Mouse (Mus musculus) layer of hippocampus, postnatal 14 days (tissue): ENCODE data around the gene Dnal1. TPM values are rescaled to one million over a fixed set of nuclear protein-coding genes. Genes with fewer than 3 reads are reported as not detected.

Source experiments
- DNase-seq, 2 experiments: peaks; one replicate each; pipeline ENCODE4 v3.0.0; 2021 to 2022; ENCODE audit warnings: low spot score in 2 of 2, mixed read lengths in 1 of 2
- total RNA-seq, 2 experiments: library from RNA; stranded (reverse); gene quantifications; 2 replicates each; pipeline ENCODE4 v1.2.3; 2021

The Dnal1 gene
- total RNA-seq, 2 experiments from 2014 or later = 94.3 to 102 TPM

DNA sequence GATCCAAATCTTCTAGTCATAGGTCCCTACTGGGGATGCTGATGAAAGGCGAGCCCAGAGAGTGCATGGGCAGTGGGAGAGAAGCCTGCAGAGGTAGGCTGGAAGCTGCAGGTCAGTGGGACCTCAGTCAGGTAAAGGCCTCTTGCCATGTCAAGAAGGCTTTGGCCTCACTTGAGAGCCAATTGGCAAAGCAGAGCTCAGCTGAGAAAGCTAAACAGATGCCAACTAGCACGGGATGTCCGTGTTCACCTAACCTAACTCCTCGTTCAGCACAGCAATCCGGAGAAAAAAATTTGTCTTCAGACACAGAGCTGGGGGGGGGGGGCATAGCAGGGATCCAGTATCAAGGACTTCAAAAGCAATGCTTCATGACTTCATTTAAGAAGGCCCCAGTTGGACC is 70.8 kb downstream of the Dnal1 start:
- DNase-seq = no peak

GRCm38 (mm10) chr12:84185547-84185946 is 71.4 kb downstream of the Dnal1 start:
- DNase-seq = no peak

DNA sequence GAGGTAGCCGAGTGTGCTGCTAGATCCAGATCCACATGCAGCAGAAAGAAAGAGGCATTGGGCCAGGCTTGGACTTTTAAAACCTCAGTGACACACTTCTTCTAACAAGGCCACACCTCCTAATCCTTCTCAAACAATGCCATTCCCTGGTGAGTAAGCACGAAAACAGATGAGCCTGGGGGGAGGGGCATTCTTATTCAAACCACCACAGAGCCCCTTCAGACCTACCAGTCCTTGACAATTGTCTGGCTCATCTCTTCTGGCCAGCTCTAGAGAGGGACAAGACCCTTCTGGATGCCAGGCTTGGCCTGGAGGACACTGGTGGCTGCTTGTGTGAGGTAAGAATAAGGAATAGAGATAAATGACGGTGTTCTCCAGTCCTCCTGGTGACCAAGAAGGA is 72.4 kb downstream of the Dnal1 start:
- no peak for DNase-seq

GRCm38 (mm10) chr12:84186950-84187349 is 72.8 kb downstream of the Dnal1 start:
- DNase-seq = peak in 1 of 2 experiments; percentile 59

- DNase-seq = peak; percentile 43 to 46
These were observed 73.8 kb downstream of the Dnal1 start for GRCm38 (mm10) chr12:84187752-84188601.

DNA sequence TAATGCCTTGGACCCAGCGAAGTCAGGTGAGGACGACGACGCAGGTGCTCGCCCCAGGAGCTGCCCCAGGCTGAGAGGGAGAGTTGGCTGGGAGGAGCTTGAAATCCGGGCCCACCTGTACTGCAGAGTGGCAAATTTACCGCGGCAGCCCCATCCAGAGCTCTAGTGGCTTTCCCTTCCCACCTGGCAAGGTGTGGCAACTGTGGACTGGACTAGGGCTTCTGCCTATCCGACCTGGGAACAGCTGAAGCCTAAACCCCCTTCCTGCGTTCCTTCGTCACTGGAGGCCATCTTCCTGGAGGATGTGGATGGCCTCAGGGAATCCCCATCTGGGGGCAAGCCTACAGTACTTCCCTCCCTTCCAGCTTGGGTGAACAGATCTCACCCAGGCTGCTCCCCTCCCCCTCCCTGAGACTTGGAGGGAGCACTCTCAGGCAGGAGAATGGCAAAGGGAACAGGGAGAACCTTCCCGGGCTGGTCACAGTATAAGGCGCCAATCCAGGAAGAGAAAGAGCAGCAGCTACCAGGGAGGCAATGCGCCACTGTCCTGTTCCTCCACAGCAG is 74.8 kb downstream of the Dnal1 start:
- no peak for DNase-seq

GRCm38 (mm10) chr12:84190151-84190820 is 76.1 kb downstream of the Dnal1 start:
- DNase-seq = no peak

- no peak for DNase-seq
These were observed 77.0 kb downstream of the Dnal1 start for GRCm38 (mm10) chr12:84191190-84191589.

- no peak for DNase-seq
These were observed 77.6 kb downstream of the Dnal1 start for GRCm38 (mm10) chr12:84191770-84192169.

DNA sequence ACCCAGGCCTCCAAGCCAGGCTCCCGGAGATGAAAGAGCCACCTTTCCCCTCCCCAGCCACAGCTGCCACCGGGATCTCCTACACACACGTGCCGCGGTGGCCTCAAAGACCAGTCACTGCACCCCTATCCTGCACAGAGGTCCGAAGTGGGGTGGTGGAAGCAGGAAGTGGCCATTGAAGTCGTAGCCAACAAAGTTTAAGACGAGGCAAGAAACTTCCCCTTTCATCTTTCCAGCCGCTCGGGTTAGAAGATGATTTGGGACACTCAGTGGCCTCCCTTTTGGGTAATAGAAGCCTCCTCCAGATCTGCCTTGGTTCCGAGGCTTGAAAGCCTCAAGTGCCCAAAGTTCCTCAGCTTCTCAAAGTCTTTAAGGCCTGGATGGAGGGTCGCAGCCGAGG is 78.1 kb downstream of the Dnal1 start:
- no peak for DNase-seq

- DNase-seq = peak in 1 of 2 experiments; percentile 65
These were observed 78.8 kb downstream of the Dnal1 start for GRCm38 (mm10) chr12:84192741-84193641.

DNA sequence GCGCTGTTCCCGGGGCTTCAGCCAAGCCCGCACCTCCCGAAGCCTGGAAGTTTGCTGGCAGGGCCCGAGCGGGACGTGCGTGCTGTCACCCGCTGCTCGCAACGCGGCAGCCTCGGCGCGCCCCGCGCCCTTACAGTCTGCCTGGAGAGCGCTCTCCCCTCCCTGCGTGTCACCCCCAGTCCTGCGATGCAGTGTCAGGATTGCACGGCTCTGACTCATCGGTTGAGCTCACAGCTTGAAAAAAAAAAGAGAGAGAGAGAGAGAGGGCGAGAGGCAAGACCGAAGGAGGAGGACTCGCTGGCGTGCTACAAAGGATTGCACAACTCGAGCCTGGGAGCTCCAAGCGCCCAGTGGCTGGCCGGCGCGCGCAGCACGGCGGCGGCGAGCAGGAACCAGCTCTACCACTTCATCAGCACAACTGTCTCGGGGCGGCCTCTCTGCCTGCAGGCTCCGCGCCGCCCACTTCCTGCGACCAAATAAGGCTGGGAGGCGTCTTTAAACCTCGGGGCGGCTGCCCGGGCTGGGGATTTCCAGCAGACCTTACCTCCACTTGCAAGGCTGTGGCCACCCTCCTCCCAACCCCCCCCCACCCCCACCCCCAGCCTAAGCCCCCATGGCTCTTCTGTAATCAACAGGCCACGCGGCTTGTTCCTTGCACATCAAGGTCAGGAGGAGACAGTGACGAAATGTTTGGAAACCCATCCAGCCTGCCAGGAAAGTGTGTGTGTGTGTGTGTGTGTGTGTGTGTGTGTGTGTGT is 79.7 kb downstream of the Dnal1 start:
- DNase-seq = peak; percentile 86 to 92

DNA sequence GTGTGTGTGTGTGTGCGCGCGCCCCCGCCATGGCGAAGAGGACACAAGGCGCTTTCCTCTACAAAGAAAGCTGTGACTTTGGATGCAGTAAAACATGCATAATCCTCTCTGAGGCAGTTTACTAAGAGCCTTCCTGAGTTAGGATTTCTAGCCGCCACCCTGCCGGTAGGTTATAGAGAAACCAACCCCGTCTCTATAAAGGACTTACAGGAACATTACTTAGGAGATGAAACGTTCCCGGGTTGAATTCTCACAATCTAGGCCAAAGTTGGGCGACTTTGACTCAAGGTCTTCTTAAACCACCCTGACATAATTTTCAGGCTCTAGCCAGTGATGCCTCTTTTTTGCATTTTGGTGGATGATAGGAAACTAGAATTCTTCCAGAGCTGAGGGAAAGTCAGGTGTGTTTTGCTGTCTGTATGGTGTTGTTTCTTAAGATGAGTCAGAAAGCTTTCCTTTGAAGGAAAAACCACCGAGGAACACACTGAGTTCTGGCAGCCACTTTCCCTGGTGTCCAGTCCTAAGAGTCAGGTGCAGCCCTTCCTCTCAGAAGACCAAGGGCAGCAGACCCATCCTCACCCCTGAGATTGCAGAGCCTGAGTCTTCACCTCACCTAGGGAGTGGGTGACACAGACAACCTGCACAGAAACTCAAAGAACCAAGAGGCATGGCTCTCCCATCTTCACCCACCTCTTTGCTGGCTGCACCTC is 80.4 kb downstream of the Dnal1 start:
- no peak for DNase-seq

GRCm38 (mm10) chr12:84195195-84195594 is 81.0 kb downstream of the Dnal1 start:
- DNase-seq = no peak

Other genes with a start within 250 kb of the Dnal1 start
- gene Numb, start 192.4 kb upstream of the Dnal1 start, total RNA-seq = 10 to 100 TPM; 31.6 to 32.1 TPM
- gene Riox1, start 163.8 kb upstream of the Dnal1 start, total RNA-seq = 10 to 100 TPM; 14.0 to 15.8 TPM
- under 1 TPM in 1 of 2 experiments, not detected in 1; 0.12 TPM for gene Heatr4, start 129.5 kb upstream of the Dnal1 start, total RNA-seq
- gene Acot2, start 126.5 kb upstream of the Dnal1 start, total RNA-seq = 10 to 100 TPM; 15.0 to 15.3 TPM
- gene Acot1, start 104.9 kb upstream of the Dnal1 start, total RNA-seq = 10 to 100 TPM; 20.7 to 23.9 TPM
- gene Acot4, start 76.0 kb upstream of the Dnal1 start, total RNA-seq = 1 to 10 TPM; 2.2 to 4.4 TPM
- not detected for gene Gm49366, start 75.4 kb upstream of the Dnal1 start, total RNA-seq
- 1 to 10 TPM; 1.2 to 1.8 TPM for gene Acot3, start 62.2 kb upstream of the Dnal1 start, total RNA-seq
- gene Acot5, start 45.0 kb upstream of the Dnal1 start, total RNA-seq = 1 to 10 TPM; 6.2 to 6.5 TPM
- gene Acot6, start 13.7 kb upstream of the Dnal1 start, total RNA-seq = 1 to 10 TPM; 4.7 to 5.0 TPM
- gene Pnma1, start 34.1 kb downstream of the Dnal1 start, total RNA-seq = 1 to 10 TPM; 3.3 to 4.5 TPM
- 10 to 100 TPM; 17.0 to 18.1 TPM for gene Elmsan1, start 104.5 kb downstream of the Dnal1 start, total RNA-seq
- gene Ptgr2, start 170.9 kb downstream of the Dnal1 start, total RNA-seq = 10 to 100 TPM; 38.9 to 39.4 TPM
- 10 to 100 TPM; 35.9 to 39.0 TPM for gene Zfp410, start 202.5 kb downstream of the Dnal1 start, total RNA-seq
- 10 to 100 TPM; 22.9 to 23.6 TPM for gene Coq6, start 247.3 kb downstream of the Dnal1 start, total RNA-seq
- 1 to 10 TPM; 9.6 to 9.7 TPM for gene Fam161b, start 247.5 kb downstream of the Dnal1 start, total RNA-seq